Mouse (Mus musculus) lung, postnatal 0 days (tissue): Measurements from ENCODE around the gene Snu13. TPM values are rescaled to one million over a fixed set of nuclear protein-coding genes. Genes with fewer than 3 reads are reported as not detected.

Experiments used
- ATAC-seq: fragments of 200-750 bp; cut with Nextera tagmentation; 2 replicates; pipeline ENCODE4 v1.8.0; 2017; ENCODE audit warnings: moderate library complexity
- DNase-seq: peaks from one replicate; pipeline ENCODE4 v3.0.0-alpha.2; 2016; ENCODE audit warnings: low spot score
- H3K27ac ChIP-seq: fragments of 300-500 bp; sonication (generic); 2 replicates; pipeline ENCODE4 v1.5.1; 2014; ENCODE audit warnings: antibody characterized with exemption, mild to moderate bottlenecking, low read length, mixed read lengths
- H3K27me3 ChIP-seq: fragments of 300-500 bp; sonication (generic); replicated peaks from 2 replicates; pipeline ENCODE4 v1.6.1; 2014; ENCODE audit warnings: low read length, mixed read lengths; ENCODE audit not compliant: insufficient read depth
- H3K36me3 ChIP-seq: fragments of 300-500 bp; sonication (generic); 2 replicates; pipeline ENCODE4 v1.6.1; 2014; ENCODE audit warnings: low read length, mixed read lengths; ENCODE audit not compliant: insufficient read depth
- H3K4me1 ChIP-seq: fragments of 300-500 bp; sonication (generic); 2 replicates; pipeline ENCODE4 v1.6.1; 2014; ENCODE audit warnings: antibody characterized with exemption, low read depth, low read length, mixed read lengths; ENCODE audit not compliant: insufficient read depth
- H3K4me2 ChIP-seq: fragments of 300-500 bp; sonication (generic); replicated peaks from 2 replicates; pipeline ENCODE4 v1.6.1; 2014; ENCODE audit warnings: low read depth, mild to moderate bottlenecking, low read length, moderate library complexity, mixed read lengths
- H3K4me3 ChIP-seq: fragments of 300-500 bp; sonication (generic); 2 replicates; pipeline ENCODE4 v1.5.1; 2014; ENCODE audit warnings: low read depth, low read length
- H3K9ac ChIP-seq: fragments of 300-500 bp; sonication (generic); replicated peaks from 2 replicates; pipeline ENCODE4 v1.6.1; 2014; ENCODE audit warnings: low read depth, mild to moderate bottlenecking
- H3K9me3 ChIP-seq: fragments of 300-500 bp; sonication (generic); 2 replicates; pipeline ENCODE4 v1.6.1; 2016; ENCODE audit warnings: low read length, mixed read lengths
- CTCF ChIP-seq: IDR thresholded peaks from 2 replicates; pipeline ENCODE4 v1.5.1; 2016; ENCODE audit warnings: antibody characterized with exemption, mild to moderate bottlenecking
- EP300 ChIP-seq: IDR thresholded peaks from 2 replicates; pipeline ENCODE4 v1.6.1; 2016; ENCODE audit warnings: antibody characterized with exemption, mild to moderate bottlenecking, control low read depth
- WGBS: fragments of 180-500 bp; shearing (Covaris S2); extraction: QIAGEN DNeasy Blood & Tissue Kit; methylation state at CpG from one replicate; pipeline ENCODE4 v1.1.7; 2014; 5-methylcytosine and 5-hydroxymethylcytosine counted together
- polyA plus RNA-seq: library from polyadenylated mRNA; unstranded; fragments of >200 nt; fragmentation: Nextera tagmentation; extraction: Ambion mirVana; gene quantifications from 2 replicates; pipeline ENCODE4 v1.2.1, GENCODE M21; 2015

Gene Snu13
- polyA plus RNA-seq, 1 experiment from 2014 or later: 139 TPM

DNA sequence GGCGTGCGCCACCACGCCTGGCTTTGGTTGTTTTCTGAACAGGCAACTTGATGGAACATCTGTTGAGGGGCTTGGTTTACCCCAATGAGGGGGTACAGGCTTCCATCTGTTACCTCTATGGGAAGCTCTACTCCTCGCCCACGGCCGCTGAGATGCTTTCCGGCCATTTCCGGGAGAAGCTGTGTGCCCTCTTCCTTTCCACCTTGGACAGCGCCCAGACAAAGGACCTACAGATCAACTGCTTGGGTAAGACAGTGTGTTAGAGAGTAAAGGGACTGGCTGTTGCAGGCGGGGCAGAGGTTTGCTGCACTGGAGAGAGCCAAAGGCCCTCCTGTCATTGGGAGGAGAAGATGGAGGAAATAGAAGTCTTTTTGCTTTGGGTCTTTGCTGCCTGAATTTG is 32.5 kb upstream of the Snu13 start:
- WGBS: 48% methylated on average over 10 of the region's 10 CpGs
- DNase-seq (no peak), ATAC-seq (no peak)
- H3K9ac ChIP-seq: no peak overlapping the region
- no peaks in the 10 kb centered on the region for H3K4me1 ChIP-seq
- no peak overlapping the region for H3K4me3 ChIP-seq
- no peaks in the 10 kb centered on the region for H3K36me3 ChIP-seq
- H3K27ac ChIP-seq: no peak overlapping the region
- TF ChIP-seq EP300 (no peak), CTCF (no peak)
- H3K4me2 ChIP-seq: no peak overlapping the region
- H3K27me3 ChIP-seq: no peaks in the 10 kb centered on the region
- H3K9me3 ChIP-seq: no peaks in the 10 kb centered on the region

DNA sequence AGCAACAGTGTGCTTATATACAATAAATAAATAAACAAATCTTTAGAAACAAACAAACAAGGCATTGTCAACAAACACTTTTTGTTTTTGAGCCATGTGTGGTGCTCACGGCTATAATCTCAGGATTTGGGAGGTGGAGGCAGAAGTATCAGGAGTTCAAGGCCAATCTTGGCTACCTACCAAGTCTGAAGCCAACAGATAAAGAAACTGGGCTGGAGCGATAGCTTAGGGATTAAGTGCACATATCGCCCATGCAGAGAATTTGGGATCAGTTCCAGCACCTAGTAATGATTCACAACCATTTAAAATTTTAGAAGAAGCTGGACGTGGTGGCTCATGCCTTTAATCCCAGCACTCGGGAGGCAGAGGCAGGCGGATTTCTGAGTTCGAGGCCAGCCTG is 26.1 kb upstream of the Snu13 start:
- no peak overlapping the region for H3K4me2 ChIP-seq
- no peak overlapping the region for H3K9ac ChIP-seq
- H3K36me3 ChIP-seq: no peaks in the 10 kb centered on the region
- H3K27ac ChIP-seq: no peak overlapping the region
- TF ChIP-seq CTCF (no peak), EP300 (no peak)
- H3K4me1 ChIP-seq: no peaks in the 10 kb centered on the region
- ATAC-seq (no peak), DNase-seq (no peak)
- H3K27me3 ChIP-seq: peaks cover 10% of the 10 kb centered on the region; the same call in 1 of the 2 replicates
- 69% methylated on average over 7 of the region's 7 CpGs for WGBS
- H3K9me3 ChIP-seq: no peaks in the 10 kb centered on the region
- no peak overlapping the region for H3K4me3 ChIP-seq

DNA sequence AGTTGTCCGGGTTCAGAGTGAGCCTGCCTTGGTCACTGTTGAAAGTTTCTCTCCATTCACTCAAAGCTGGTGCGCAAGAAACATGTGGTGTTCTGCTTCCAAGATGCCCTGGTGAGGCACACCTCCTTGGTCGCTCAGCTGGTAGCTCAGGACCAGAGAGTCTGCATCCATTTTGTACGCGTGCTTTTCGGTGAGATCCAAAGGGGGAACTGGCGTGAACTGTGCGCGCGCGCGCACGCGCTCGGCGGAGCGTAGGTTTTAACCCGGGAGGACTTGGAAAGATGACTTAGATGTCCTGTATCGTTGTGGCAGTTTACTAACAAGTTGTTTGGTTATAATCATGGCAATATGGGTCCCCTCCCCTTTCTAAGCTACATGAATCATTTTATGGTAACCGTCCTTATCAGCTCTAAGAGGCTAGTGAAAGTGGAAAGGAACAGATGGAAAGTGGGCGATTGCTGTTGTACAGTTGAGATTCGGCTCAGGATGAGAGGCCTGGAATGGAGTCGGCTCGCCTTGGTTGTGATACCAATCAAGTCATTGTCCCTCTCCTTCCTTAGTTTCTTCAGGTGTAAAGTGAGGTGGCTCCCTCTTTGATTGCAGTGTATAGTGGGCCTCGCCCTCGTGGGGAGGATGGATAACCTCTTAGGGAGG is 24.5 kb upstream of the Snu13 start:
- DNase-seq: no peak
- TF ChIP-seq EP300: no peak
- TF ChIP-seq CTCF: no peak

DNA sequence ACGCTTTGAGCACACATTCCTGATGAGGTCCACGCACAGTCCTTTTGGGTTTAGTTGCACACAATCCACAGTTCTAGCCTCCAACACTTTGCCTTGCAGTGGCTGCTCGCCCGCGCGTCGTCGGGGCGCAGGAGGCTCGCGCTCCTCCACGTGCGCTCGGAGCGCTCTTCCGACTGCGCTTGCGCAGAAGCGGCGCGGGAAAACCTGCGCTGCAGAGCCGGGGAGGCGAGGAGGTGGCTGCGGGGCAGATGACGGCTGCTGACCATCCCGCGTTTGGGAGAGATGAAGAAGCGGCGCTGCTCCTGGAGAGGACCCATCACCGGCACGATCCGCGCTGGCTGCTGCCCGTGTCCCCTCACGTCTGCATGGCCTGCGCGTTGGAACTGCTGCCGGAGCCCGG is 22.5 kb upstream of the Snu13 start, which contains the start of gene Mei1:
Gene Mei1 (plus strand): TSS at position 99 of the 400 bp plus-strand sequence.
- no peak within 1 kb of the TSS for H3K4me2 ChIP-seq
- H3K4me1 ChIP-seq: no peaks in the 10 kb centered on the region
- peaks cover 10% of the 10 kb centered on the region; the same call in 1 of the 2 replicates for H3K27me3 ChIP-seq
- H3K9ac ChIP-seq: no peak within 1 kb of the TSS
- no peaks in the 10 kb centered on the region for H3K9me3 ChIP-seq
- ATAC-seq (no peak), DNase-seq (no peak)
- TF ChIP-seq EP300: no peak
- H3K27ac ChIP-seq: no peak within 1 kb of the TSS
- WGBS: 16% methylated on average over 36 of the region's 40 CpGs
- H3K36me3 ChIP-seq: no peaks in the 10 kb centered on the region
- H3K4me3 ChIP-seq: no peak within 1 kb of the TSS

More for the DNA sequence above, 24.5 kb upstream of the Snu13 start:
- no peak for ATAC-seq
- Histone ChIP-seq H3K4me3 (no peak overlapping the region), H3K27ac (no peak overlapping the region), H3K4me1 (no peaks in the 10 kb centered on the region), H3K9me3 (no peaks in the 10 kb centered on the region), H3K9ac (no peak overlapping the region), H3K36me3 (no peaks in the 10 kb centered on the region), H3K4me2 (no peak overlapping the region), H3K27me3 (peaks cover 10% of the 10 kb centered on the region; the same call in 1 of the 2 replicates)
- 87% methylated on average over 26 of the region's 26 CpGs for WGBS

DNA sequence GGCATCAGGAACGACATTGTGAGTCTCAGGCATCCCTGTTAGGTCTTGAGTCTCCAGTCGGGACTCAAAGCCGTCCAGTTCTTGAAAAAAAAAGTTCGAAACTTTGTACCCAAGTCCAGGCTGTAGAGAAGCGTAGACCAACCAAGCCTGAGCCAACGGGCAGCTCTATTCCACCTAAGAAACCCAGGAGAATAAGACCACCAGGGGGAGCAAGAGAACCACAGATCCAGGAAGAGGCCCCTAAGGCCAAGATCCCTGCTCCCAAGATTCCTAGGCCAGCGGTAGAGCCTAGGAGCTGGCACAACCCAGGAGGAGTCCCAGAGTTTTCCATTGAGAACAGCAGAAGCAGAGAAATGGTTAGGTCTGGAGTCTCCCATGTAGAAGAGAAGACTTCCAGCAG is 18.1 kb upstream of the Snu13 start:
- H3K36me3 ChIP-seq: no peaks in the 10 kb centered on the region
- H3K27me3 ChIP-seq: peaks cover 5% of the 10 kb centered on the region; the same call in 1 of the 2 replicates

DNA sequence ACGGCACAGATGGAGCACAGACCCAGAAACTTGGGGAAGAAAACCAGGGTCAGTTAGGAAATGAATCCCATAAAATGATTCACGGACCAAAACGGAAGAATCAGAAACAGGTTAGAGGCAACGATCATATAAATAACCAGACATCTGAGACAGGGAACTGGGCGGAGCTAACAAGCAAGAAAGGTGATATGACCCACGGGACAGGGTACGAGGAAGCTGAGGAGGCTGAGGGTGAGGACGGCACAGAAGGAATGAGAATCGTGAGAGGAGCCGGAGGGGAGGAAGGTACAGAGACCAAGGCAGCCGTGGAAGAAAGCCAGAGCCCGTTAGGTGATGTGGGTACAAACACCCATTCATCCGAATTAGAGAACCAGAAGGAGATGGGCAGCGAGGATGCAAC is 16.5 kb upstream of the Snu13 start:
- Histone ChIP-seq H3K4me2 (no peak overlapping the region), H3K27me3 (no peaks in the 10 kb centered on the region; the same call in 1 of the 2 replicates)
- DNase-seq: no peak

More for the DNA sequence above, 18.1 kb upstream of the Snu13 start:
- no peak overlapping the region for H3K4me2 ChIP-seq
- ATAC-seq (peak; percentile 59; the same call in 1 of the 2 replicates), DNase-seq (peak; percentile 85)
- H3K9ac ChIP-seq: no peak overlapping the region
- no peak overlapping the region for H3K4me3 ChIP-seq
- no peaks in the 10 kb centered on the region for H3K9me3 ChIP-seq
- 14% methylated on average over 7 of the region's 7 CpGs for WGBS
- H3K27ac ChIP-seq: no peak overlapping the region
- TF ChIP-seq EP300 (no peak), CTCF (peak; percentile 85)
- no peaks in the 10 kb centered on the region for H3K4me1 ChIP-seq

More for the DNA sequence above, 16.5 kb upstream of the Snu13 start:
- TF ChIP-seq EP300 (no peak), CTCF (no peak)
- Histone ChIP-seq H3K27ac (no peak overlapping the region), H3K4me3 (no peak overlapping the region), H3K4me1 (no peaks in the 10 kb centered on the region), H3K9ac (no peak overlapping the region), H3K36me3 (no peaks in the 10 kb centered on the region), H3K9me3 (no peaks in the 10 kb centered on the region)
- ATAC-seq: no peak
- whole genome bisulfite sequencing: 59% methylated on average over 14 of the region's 14 CpGs
